Mouse (Mus musculus): ENCODE results near the gene Hdac8. TPM values are rescaled to one million over a fixed set of nuclear protein-coding genes. Genes with fewer than 3 reads are reported as not detected.

Gene Hdac8
- total RNA-seq (2021): 10 to 100 TPM; 10.8 to 11.0 TPM
- long read RNA-seq, experiment 1, partial matches to known transcripts: 1 of 7 reads
- long read RNA-seq, experiment 1, other reads (novel, unspliced or antisense): 3 of 7 reads
- long read RNA-seq, experiment 2, transcript Hdac8-201 (11 exons, 1,936 nt): major isoform, 5 of 8 reads
- long read RNA-seq, experiment 2, partial matches to known transcripts: 0 of 8 reads
- long read RNA-seq, experiment 2, other reads (novel, unspliced or antisense): 3 of 8 reads

- peak in 1 of 2 experiments; percentile 7 for DNase-seq (ENCODE audit: low spot score in 2 of 2)
Observed at GRCm38 (mm10) chrX:102504644-102505481, at the start of gene Hdac8. Gene Hdac8, minus strand, starts transcription at chrX:102505359.

GRCm38 (mm10) chrX:102509205-102509604 is 4.0 kb upstream of the Hdac8 start:
- no peak for DNase-seq (ENCODE audit: low spot score in 2 of 2)

- DNase-seq (ENCODE audit: low spot score in 2 of 2): no peak
Observed at GRCm38 (mm10) chrX:102504179-102504578, 980 bp downstream of the Hdac8 start.

- DNase-seq (ENCODE audit: low spot score in 2 of 2): no peak
Observed at GRCm38 (mm10) chrX:102493992-102494730, 11.0 kb downstream of the Hdac8 start.

- no peak for DNase-seq (ENCODE audit: low spot score in 2 of 2)
Observed at GRCm38 (mm10) chrX:102485575-102485974, 19.6 kb downstream of the Hdac8 start.

- no peak for DNase-seq (ENCODE audit: low spot score in 2 of 2)
Observed at GRCm38 (mm10) chrX:102479665-102480064, 25.5 kb downstream of the Hdac8 start.

- no peak for DNase-seq (ENCODE audit: low spot score in 2 of 2)
Observed at GRCm38 (mm10) chrX:102478965-102479364, 26.2 kb downstream of the Hdac8 start.

GRCm38 (mm10) chrX:102478481-102478880 is 26.7 kb downstream of the Hdac8 start:
- DNase-seq (ENCODE audit: low spot score in 2 of 2): no peak

GRCm38 (mm10) chrX:102476784-102477183 is 28.4 kb downstream of the Hdac8 start:
- peak in 1 of 2 experiments; percentile 36 for DNase-seq (ENCODE audit: low spot score in 2 of 2)

GRCm38 (mm10) chrX:102475555-102475954 is 29.6 kb downstream of the Hdac8 start:
- no peak for DNase-seq (ENCODE audit: low spot score in 2 of 2)

GRCm38 (mm10) chrX:102418343-102419127 is 86.6 kb downstream of the Hdac8 start:
- DNase-seq (ENCODE audit: low spot score in 2 of 2): no peak

GRCm38 (mm10) chrX:102416972-102417371 is 88.2 kb downstream of the Hdac8 start:
- DNase-seq (ENCODE audit: low spot score in 2 of 2): no peak

- no peak for DNase-seq (ENCODE audit: low spot score in 2 of 2)
Observed at GRCm38 (mm10) chrX:102416386-102416785, 88.8 kb downstream of the Hdac8 start.

- DNase-seq (ENCODE audit: low spot score in 2 of 2): no peak
Observed at GRCm38 (mm10) chrX:102384765-102385164, 120.4 kb downstream of the Hdac8 start.

GRCm38 (mm10) chrX:102383151-102383550 is 122.0 kb downstream of the Hdac8 start:
- no peak for DNase-seq (ENCODE audit: low spot score in 2 of 2)

- no peak for DNase-seq (ENCODE audit: low spot score in 2 of 2)
Observed at GRCm38 (mm10) chrX:102366510-102366909, 138.6 kb downstream of the Hdac8 start.

GRCm38 (mm10) chrX:102362244-102362643 is 142.9 kb downstream of the Hdac8 start:
- no peak for DNase-seq (ENCODE audit: low spot score in 2 of 2)

GRCm38 (mm10) chrX:102353412-102353811 is 151.7 kb downstream of the Hdac8 start:
- no peak for DNase-seq (ENCODE audit: low spot score in 2 of 2)

- no peak for DNase-seq (ENCODE audit: low spot score in 2 of 2)
Observed at GRCm38 (mm10) chrX:102349843-102350731, 155.1 kb downstream of the Hdac8 start.

All from adrenal gland, postnatal 4 days (tissue).